Mouse (Mus musculus): ENCODE results near the gene Nckap5.

- TF ChIP-seq CTCF (IDR thresholded peaks at IDR 0.05; ENCODE audit: low read depth): no peak
- no peak for TF ChIP-seq EP300 (IDR thresholded peaks at IDR 0.05; ENCODE audit: low read depth)
Measured at GRCm38 (mm10) chr1:126683621-126684445, 146.8 kb downstream of the Nckap5 start.

Data from liver, embryonic 14.5 days (tissue).